10 mouse cellular contexts compared by ENCODE assay signal in genomic region chr2:181537444-181538047, GRCm38 (mm10). TPM values are rescaled to one million over a fixed set of nuclear protein-coding genes. Genes with fewer than 3 reads are reported as not detected.
DNase-seq lines count a peak whose midpoint lies in the region; ATAC-seq and TF ChIP-seq lines count a peak whose summit lies in the region.
"Had no signal": no experiment of that assay in that cellular context is flagged by ENCODE, and none has a peak within 500 bp of the region (broad histone marks: within the 10 kb centered on the region; RNA-seq: fewer than 3 reads in every experiment).

No protein-coding gene starts in this region.

- H3K4me3 ChIP-seq in heart, embryonic 12.5 days = no peak overlapping the region
- H3K4me3 ChIP-seq in liver, postnatal 0 days (ENCODE audit: low read depth, low read length) = no peak overlapping the region
- H3K4me3 ChIP-seq in neural tube, embryonic 14.5 days (ENCODE audit: low read depth, low read length) = no peak overlapping the region

- DNase-seq in cerebellum, postnatal 14 days = peak; percentile 51 to 54
- DNase-seq in cerebellum, adult 11 months = no peak
- DNase-seq in embryo, embryonic 11 days = peak; percentile 19
- peak; percentile 60 to 61 for DNase-seq in layer of hippocampus, adult 8-10 months (ENCODE audit: low spot score in 2 of 2)
- DNase-seq in liver, postnatal 0 days = peak; percentile 22
- no peak for DNase-seq in adrenal gland, adult 8-10 months

- peak overlapping the region; percentile 41; the same call in 1 of the 2 replicates for H3K9ac ChIP-seq in heart, embryonic 12.5 days
- H3K9ac ChIP-seq in liver, postnatal 0 days (replicated peaks) = 0 out of 2 replicates have a peak overlapping the region, but pooled peaks have one; percentile 21
- H3K9ac ChIP-seq in neural tube, embryonic 14.5 days (replicated peaks; ENCODE audit: low read depth, low read length) = 0 out of 2 replicates have a peak overlapping the region, but pooled peaks have one; percentile 2

- ATAC-seq in heart, embryonic 12.5 days (ENCODE audit: insufficient number of reproducible peaks, low FRiP score) = peak; percentile 76
- ATAC-seq in liver, postnatal 0 days = peak; percentile 56
- peak; percentile 79; the same call in 1 of the 2 replicates for ATAC-seq in neural tube, embryonic 14.5 days (ENCODE audit: low read depth)

- H3K4me1 ChIP-seq in heart, embryonic 12.5 days (replicated peaks) = peaks cover 10% of the 10 kb centered on the region
- H3K4me1 ChIP-seq in liver, postnatal 0 days (ENCODE audit: insufficient read depth) = peaks cover 5% of the 10 kb centered on the region
- peaks cover 6% of the 10 kb centered on the region; the same call in 1 of the 2 replicates for H3K4me1 ChIP-seq in neural tube, embryonic 14.5 days (ENCODE audit: control insufficient read depth, insufficient read depth, low read length)

- H3K27ac ChIP-seq in heart, embryonic 12.5 days (ENCODE audit: poor library complexity, severe bottlenecking) = peak overlapping the region; percentile 63
- H3K27ac ChIP-seq in liver, postnatal 0 days (ENCODE audit: low read depth) = peak overlapping the region; percentile 77
- H3K27ac ChIP-seq in neural tube, embryonic 14.5 days (ENCODE audit: low read depth, low read length) = peak overlapping the region; percentile 48; the same call in 1 of the 2 replicates

- TF ChIP-seq CTCF in liver, postnatal 0 days (IDR thresholded peaks at IDR 0.05; ENCODE audit: low read depth) = no peak

- no peaks in the 10 kb centered on the region for H3K9me3 ChIP-seq in heart, embryonic 12.5 days (replicated peaks)
- H3K9me3 ChIP-seq in liver, postnatal 0 days (ENCODE audit: low read length) = no peaks in the 10 kb centered on the region
- H3K9me3 ChIP-seq in neural tube, embryonic 14.5 days (ENCODE audit: control insufficient read depth, low read length) = no peaks in the 10 kb centered on the region

- peak overlapping the region; percentile 26 for H3K4me2 ChIP-seq in heart, embryonic 12.5 days
- peak overlapping the region; percentile 36; the same call in 1 of the 2 replicates for H3K4me2 ChIP-seq in liver, postnatal 0 days (ENCODE audit: low read depth, low read length)
- no peak overlapping the region for H3K4me2 ChIP-seq in neural tube, embryonic 14.5 days (ENCODE audit: low read depth, low read length)

- H3K27me3 ChIP-seq in heart, embryonic 12.5 days (replicated peaks) = no peaks in the 10 kb centered on the region
- no peaks in the 10 kb centered on the region for H3K27me3 ChIP-seq in liver, postnatal 0 days (ENCODE audit: insufficient read depth, low read length)
- H3K27me3 ChIP-seq in neural tube, embryonic 14.5 days (ENCODE audit: control insufficient read depth, insufficient read depth, low read length) = no peaks in the 10 kb centered on the region
- H3K27me3 ChIP-seq: CH12.LX had no signal

- WGBS in heart, embryonic 12.5 days = 67% methylated on average over 2 of the region's 2 CpGs
- 58% methylated on average over 2 of the region's 2 CpGs for WGBS in liver, postnatal 0 days (ENCODE audit: insufficient replicate concordance)
- 73% methylated on average over 2 of the region's 2 CpGs for WGBS in neural tube, embryonic 14.5 days

- no peak for TF ChIP-seq EP300 in liver, postnatal 0 days (IDR thresholded peaks at IDR 0.05; ENCODE audit: low read depth)

- H3K36me3 ChIP-seq in heart, embryonic 12.5 days = peaks cover 4% of the 10 kb centered on the region
- H3K36me3 ChIP-seq in liver, postnatal 0 days (replicated peaks; ENCODE audit: insufficient read depth, low read length) = peaks cover 4% of the 10 kb centered on the region; the same call in 1 of the 2 replicates
- H3K36me3 ChIP-seq in neural tube, embryonic 14.5 days (ENCODE audit: control insufficient read depth, insufficient read depth, low read length) = no peaks in the 10 kb centered on the region

RNA-seq across cellular contexts. Expression of gene Dnajc5, which starts 17.3 kb away (rescaled TPM):
- polyA plus RNA-seq in heart, embryonic 12.5 days (2016; fragmentation: Nextera tagmentation; extraction: Ambion mirVana) = 89.5 and 91.9 TPM in 2 replicates
- total RNA-seq in layer of hippocampus, adult 8-10 months (2022) = 100 to 1,000 TPM; 243 to 289 (median 265) TPM
- polyA plus RNA-seq in liver, postnatal 0 days (2015; fragmentation: Nextera tagmentation; extraction: Ambion mirVana) = 20.5 and 24.7 TPM in 2 replicates
- 245 and 250 TPM in 2 replicates for polyA plus RNA-seq in neural tube, embryonic 14.5 days (2014; fragmentation: Nextera tagmentation; extraction: Ambion mirVana)
- total RNA-seq in adrenal gland, adult 8-10 months (2022) = 100 to 1,000 TPM; 105 to 115 (median 108) TPM

RNA-seq across cellular contexts. Expression of gene Tpd52l2, which starts 40.6 kb away (rescaled TPM):
- 105 and 109 TPM in 2 replicates for polyA plus RNA-seq in heart, embryonic 12.5 days (2016; fragmentation: Nextera tagmentation; extraction: Ambion mirVana)
- total RNA-seq in layer of hippocampus, adult 8-10 months (2022) = 10 to 100 TPM; 66.3 to 83.4 (median 80.6) TPM
- 51.8 and 52.5 TPM in 2 replicates for polyA plus RNA-seq in liver, postnatal 0 days (2015; fragmentation: Nextera tagmentation; extraction: Ambion mirVana)
- polyA plus RNA-seq in neural tube, embryonic 14.5 days (2014; fragmentation: Nextera tagmentation; extraction: Ambion mirVana) = 116 and 120 TPM in 2 replicates
- total RNA-seq in adrenal gland, adult 8-10 months (2022) = 100 to 1,000 TPM; 117 to 138 (median 127) TPM

RNA-seq across cellular contexts. Expression of gene Abhd16b, which starts 44.5 kb away (rescaled TPM):
- 0.24 TPM in 1 of 2 replicates, not detected in the other for polyA plus RNA-seq in heart, embryonic 12.5 days (2016; fragmentation: Nextera tagmentation; extraction: Ambion mirVana)
- total RNA-seq in layer of hippocampus, adult 8-10 months (2022) = not detected
- polyA plus RNA-seq in liver, postnatal 0 days (2015; fragmentation: Nextera tagmentation; extraction: Ambion mirVana) = 0.06 and 0.08 TPM in 2 replicates
- polyA plus RNA-seq in neural tube, embryonic 14.5 days (2014; fragmentation: Nextera tagmentation; extraction: Ambion mirVana) = not detected in 2 replicates
- not detected for total RNA-seq in adrenal gland, adult 8-10 months (2022)
- total RNA-seq: CH12.LX; layer of hippocampus, postnatal 25 days had no signal

RNA-seq across cellular contexts. Expression of gene Uckl1, which starts 47.1 kb away (rescaled TPM):
- 64.2 and 65.3 TPM in 2 replicates for polyA plus RNA-seq in heart, embryonic 12.5 days (2016; fragmentation: Nextera tagmentation; extraction: Ambion mirVana)
- total RNA-seq in layer of hippocampus, adult 8-10 months (2022) = 10 to 100 TPM; 69.9 to 90.4 (median 73.4) TPM
- 20.3 and 22.8 TPM in 2 replicates for polyA plus RNA-seq in liver, postnatal 0 days (2015; fragmentation: Nextera tagmentation; extraction: Ambion mirVana)
- 61.3 and 66.6 TPM in 2 replicates for polyA plus RNA-seq in neural tube, embryonic 14.5 days (2014; fragmentation: Nextera tagmentation; extraction: Ambion mirVana)
- total RNA-seq in adrenal gland, adult 8-10 months (2022) = 100 to 1,000 TPM in 3 of 4 experiments, 10 to 100 TPM in 1; 94.3 to 171 (median 118) TPM

RNA-seq across cellular contexts. Expression of gene Prpf6, which starts 54.1 kb away (rescaled TPM):
- polyA plus RNA-seq in heart, embryonic 12.5 days (2016; fragmentation: Nextera tagmentation; extraction: Ambion mirVana) = 46.8 and 48.8 TPM in 2 replicates
- 10 to 100 TPM; 59.5 to 63.3 (median 59.8) TPM for total RNA-seq in layer of hippocampus, adult 8-10 months (2022)
- 16.7 and 17.5 TPM in 2 replicates for polyA plus RNA-seq in liver, postnatal 0 days (2015; fragmentation: Nextera tagmentation; extraction: Ambion mirVana)
- polyA plus RNA-seq in neural tube, embryonic 14.5 days (2014; fragmentation: Nextera tagmentation; extraction: Ambion mirVana) = 50.3 and 65.6 TPM in 2 replicates
- total RNA-seq in adrenal gland, adult 8-10 months (2022) = 10 to 100 TPM; 69.0 to 85.2 (median 76.4) TPM

Comparison
In these comparisons a context has a peak if more than half of its experiments do, and no peak if none do; other contexts are left out.
1. DNase-seq: peak in cerebellum, postnatal 14 days (2 of 2), embryo, embryonic 11 days (single experiment), layer of hippocampus, adult 8-10 months (2 of 2) and liver, postnatal 0 days (single experiment); none in cerebellum, adult 11 months (single experiment) and adrenal gland, adult 8-10 months (single experiment).
2. Peak in every context shown above with its lines, with median percentiles within 50 percentile points of each other: ATAC-seq, H3K27ac ChIP-seq and H3K9ac ChIP-seq.